Mouse (Mus musculus) neural tube, embryonic 13.5 days (tissue): ENCODE measurements around the gene Tmsb15b2. TPM values are rescaled to one million over a fixed set of nuclear protein-coding genes. Genes with fewer than 3 reads are reported as not detected.
"Not testable (repeated sequence)": the region's sequence is repeated elsewhere in the genome, so short reads cannot be mapped to it uniquely, and the experiment has no call there.

ENCODE experiments used
- ATAC-seq: fragments of 200-750 bp; cut with Nextera tagmentation; 2 replicates; pipeline ENCODE4 v1.8.0; 2017; ENCODE audit warnings: low read depth, mild to moderate bottlenecking, moderate TSS enrichment, moderate library complexity
- H3K27ac ChIP-seq: fragments of 300-500 bp; sonication (generic); replicated peaks from 2 replicates; pipeline ENCODE4 v1.5.1; 2015; ENCODE audit warnings: moderate library complexity, mild to moderate bottlenecking, inconsistent platforms
- H3K27me3 ChIP-seq: fragments of 300-500 bp; sonication (generic); 2 replicates; pipeline ENCODE4 v1.6.1; 2015; ENCODE audit warnings: mild to moderate bottlenecking, inconsistent platforms
- H3K36me3 ChIP-seq: fragments of 300-500 bp; sonication (generic); 2 replicates; pipeline ENCODE4 v1.6.1; 2015; ENCODE audit warnings: mild to moderate bottlenecking, inconsistent platforms
- H3K4me1 ChIP-seq: fragments of 300-500 bp; sonication (generic); replicated peaks from 2 replicates; pipeline ENCODE4 v1.6.1; 2015; ENCODE audit warnings: inconsistent platforms
- H3K4me2 ChIP-seq: fragments of 300-500 bp; sonication (generic); 2 replicates; pipeline ENCODE4 v1.6.1; 2015; ENCODE audit warnings: inconsistent platforms, mild to moderate bottlenecking, moderate library complexity
- H3K4me3 ChIP-seq: fragments of 300-500 bp; sonication (generic); 2 replicates; pipeline ENCODE4 v1.5.1; 2015; ENCODE audit warnings: mild to moderate bottlenecking, inconsistent platforms
- H3K9ac ChIP-seq: fragments of 300-500 bp; sonication (generic); 2 replicates; pipeline ENCODE4 v1.6.1; 2015; ENCODE audit warnings: moderate library complexity, mild to moderate bottlenecking, inconsistent platforms
- H3K9me3 ChIP-seq: fragments of 300-500 bp; sonication (generic); 2 replicates; pipeline ENCODE4 v1.6.1; 2016; ENCODE audit warnings: inconsistent platforms
- WGBS: fragments of 180-500 bp; shearing (Covaris S2); methylation state at CpG from one replicate; pipeline ENCODE4 v1.1.7; 2015; 5-methylcytosine and 5-hydroxymethylcytosine counted together
- polyA plus RNA-seq: library from polyadenylated mRNA; unstranded; fragments of >200 nt; fragmentation: Nextera tagmentation; extraction: Ambion mirVana; gene quantifications from 2 replicates; pipeline ENCODE4 v1.2.1, GENCODE M21; 2015

Gene Tmsb15b2
- polyA plus RNA-seq, 1 experiment from 2014 or later = 129 TPM

DNA sequence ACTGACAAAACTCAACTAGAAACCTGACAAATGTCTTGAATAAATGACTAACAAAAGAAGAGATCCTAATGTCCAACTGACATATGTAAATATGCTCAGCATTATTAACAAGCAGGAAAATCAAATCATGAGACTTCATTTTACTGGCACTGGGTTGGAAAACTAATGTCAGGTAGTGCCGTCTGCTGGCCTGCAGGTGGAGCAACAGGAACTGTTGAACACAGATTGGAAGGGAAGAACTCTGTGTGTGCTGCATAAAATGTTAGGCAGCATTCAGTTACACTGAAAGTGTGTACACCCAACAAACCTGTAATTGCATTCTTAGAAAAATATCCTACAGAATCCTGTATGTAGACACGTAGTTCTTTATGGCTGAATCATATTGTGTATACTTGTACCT is 15.6 kb downstream of the Tmsb15b2 start:
- Histone ChIP-seq H3K9ac (no peak overlapping the region), H3K4me3 (no peak overlapping the region), H3K36me3 (no peaks in the 10 kb centered on the region), H3K27ac (no peak overlapping the region), H3K27me3 (no peaks in the 10 kb centered on the region), H3K4me1 (no peaks in the 10 kb centered on the region), H3K9me3 (no peaks in the 10 kb centered on the region), H3K4me2 (no peak overlapping the region)
- 29% methylated on average over 2 of the region's 2 CpGs for WGBS
- no peak for ATAC-seq

DNA sequence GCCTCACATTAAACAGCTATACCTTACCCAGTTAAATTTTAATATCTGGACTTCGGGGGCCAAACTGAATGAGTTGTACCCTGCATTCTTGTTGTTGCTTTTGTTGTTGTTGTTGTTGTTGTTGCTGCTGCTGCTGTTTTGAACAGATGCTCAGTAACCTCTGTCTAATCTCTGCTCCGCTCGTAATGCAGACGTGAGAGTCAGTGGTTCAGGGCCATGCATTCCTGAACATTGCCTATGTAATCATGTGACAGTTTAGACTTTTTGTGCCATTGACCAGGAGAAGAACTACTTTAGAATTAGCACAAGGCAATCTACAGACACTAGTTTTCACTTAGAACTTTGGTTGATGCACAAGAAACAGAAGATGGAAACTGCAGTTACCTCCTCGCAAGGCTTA is 17.0 kb downstream of the Tmsb15b2 start:
- peak; percentile 49 for ATAC-seq
- not testable (repeated sequence) for H3K27ac ChIP-seq, H3K4me1 ChIP-seq, H3K9me3 ChIP-seq, H3K36me3 ChIP-seq, H3K9ac ChIP-seq, H3K27me3 ChIP-seq
- WGBS = 56% methylated on average over 5 of the region's 5 CpGs
- peak overlapping the region; percentile 42 for H3K4me3 ChIP-seq
- H3K4me2 ChIP-seq = peak overlapping the region; percentile 54

DNA sequence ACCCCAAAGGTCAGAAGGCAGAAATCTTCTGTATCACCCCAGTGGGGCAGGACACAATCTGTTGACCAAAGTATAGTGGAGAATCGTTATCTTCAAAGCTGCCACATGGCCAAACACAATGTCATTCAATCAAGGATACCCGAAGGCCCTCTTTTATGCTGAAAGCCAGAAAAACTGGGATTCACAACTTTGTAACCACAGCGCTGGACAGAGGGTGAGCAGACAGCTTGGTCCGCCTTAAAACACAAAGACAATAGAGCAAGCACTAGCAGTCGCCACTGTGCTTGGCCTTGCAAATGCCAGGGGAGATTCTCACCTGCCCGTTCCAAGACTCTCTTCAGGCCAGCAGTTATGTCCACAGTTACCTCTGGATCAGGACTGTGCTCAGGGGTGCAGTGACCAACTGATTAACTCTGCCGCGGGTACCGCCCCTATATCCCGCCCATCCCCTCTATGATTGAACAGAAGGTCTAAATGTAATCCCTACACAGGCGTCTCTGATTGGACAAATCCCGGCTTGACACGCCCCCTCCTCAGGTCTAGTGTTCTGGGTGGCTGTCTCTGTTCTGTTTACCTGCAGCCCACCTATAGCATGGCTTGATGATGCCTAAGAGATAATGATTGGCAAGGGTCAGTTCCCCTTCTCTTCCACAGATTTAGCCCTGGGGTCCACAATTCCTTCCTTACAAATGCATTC is 17.6 kb downstream of the Tmsb15b2 start:
- H3K4me1 ChIP-seq, H3K9me3 ChIP-seq, H3K27ac ChIP-seq, H3K36me3 ChIP-seq, H3K27me3 ChIP-seq: not testable (repeated sequence)
- H3K4me3 ChIP-seq = peak overlapping the region; percentile 42
- H3K4me2 ChIP-seq = peak overlapping the region; percentile 54
- H3K9ac ChIP-seq = peak overlapping the region; percentile 58; the same call in 1 of the 2 replicates
- 30% methylated on average over 13 of the region's 13 CpGs for WGBS
- peak; percentile 100 for ATAC-seq

DNA sequence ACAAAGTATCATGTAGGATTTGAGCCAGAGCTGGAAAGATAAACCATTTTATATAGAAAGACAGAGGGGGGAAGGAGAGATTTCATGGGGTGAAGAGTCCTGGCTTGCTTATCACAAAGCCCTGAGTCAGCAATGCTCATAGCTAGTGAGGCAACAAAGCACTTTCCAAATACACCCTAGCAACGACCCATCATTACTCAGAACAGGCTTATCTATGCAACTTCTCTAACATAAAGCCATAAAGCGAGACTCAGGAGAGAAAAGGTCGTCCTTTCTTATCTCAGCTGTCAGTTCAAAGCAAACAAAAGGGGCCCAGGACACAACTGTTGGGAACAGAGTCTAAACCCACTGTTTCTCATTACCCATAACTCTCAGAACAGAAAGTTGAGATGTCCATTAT is 37.3 kb downstream of the Tmsb15b2 start:
- ATAC-seq = no peak
- Histone ChIP-seq H3K4me1 (no peaks in the 10 kb centered on the region), H3K4me3 (no peak overlapping the region), H3K9ac (no peak overlapping the region), H3K27me3 (no peaks in the 10 kb centered on the region), H3K9me3 (no peaks in the 10 kb centered on the region), H3K4me2 (no peak overlapping the region), H3K36me3 (no peaks in the 10 kb centered on the region), H3K27ac (no peak overlapping the region)
- WGBS = 40% methylated on average over 3 of the region's 3 CpGs

DNA sequence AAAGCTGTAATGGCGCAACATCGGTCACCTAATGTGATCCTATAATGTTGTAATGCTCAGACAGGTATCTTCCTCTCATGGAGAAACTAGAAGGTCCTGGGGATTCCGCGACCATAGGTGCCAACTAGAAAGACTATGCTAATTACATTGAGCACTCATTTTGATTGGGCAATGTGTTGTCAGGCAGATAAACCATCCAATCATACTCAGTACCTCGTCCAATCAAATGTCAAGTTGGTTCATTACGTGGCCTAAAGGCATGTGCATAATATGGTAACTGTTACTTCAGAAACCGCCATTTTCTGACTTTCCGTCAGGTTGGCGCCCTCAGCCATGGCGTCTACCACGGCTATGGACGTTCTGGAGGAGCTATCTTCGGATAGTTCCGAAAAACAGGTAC is 48.3 kb downstream of the Tmsb15b2 start, which contains the start of gene H2bfm:
Gene H2bfm, plus strand, starts transcription at position 295 of the 400 bp plus-strand sequence.
- Histone ChIP-seq H3K4me1 (no peaks in the 10 kb centered on the region), H3K27me3 (no peaks in the 10 kb centered on the region), H3K9ac (no peak within 1 kb of the TSS), H3K27ac (no peak within 1 kb of the TSS), H3K36me3 (no peaks in the 10 kb centered on the region), H3K9me3 (peaks cover 11% of the 10 kb centered on the region; the same call in 1 of the 2 replicates), H3K4me3 (no peak within 1 kb of the TSS), H3K4me2 (no peak within 1 kb of the TSS)
- WGBS = 95% methylated on average over 14 of the region's 14 CpGs
- ATAC-seq = no peak

DNA sequence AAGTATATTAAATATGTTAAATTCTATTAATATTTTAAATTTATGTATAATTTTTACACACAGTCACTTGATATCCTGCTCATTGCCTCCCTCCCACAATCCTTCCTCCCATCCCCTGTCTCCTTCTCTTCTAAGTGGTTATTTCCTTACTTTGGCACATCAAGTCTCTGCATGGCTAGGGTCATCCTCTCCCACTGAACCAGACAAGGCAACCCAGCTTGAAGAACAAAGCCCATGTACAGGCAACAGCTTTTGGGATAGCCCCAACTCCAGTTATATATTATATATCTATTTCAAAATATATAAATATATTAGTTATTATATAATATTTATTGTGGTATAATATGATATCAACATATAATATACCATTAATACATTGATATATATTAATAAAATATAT is 49.4 kb downstream of the Tmsb15b2 start:
- no peak overlapping the region for H3K27ac ChIP-seq
- H3K4me3 ChIP-seq = no peak overlapping the region
- no peaks in the 10 kb centered on the region for H3K27me3 ChIP-seq
- H3K9me3 ChIP-seq = peaks cover 11% of the 10 kb centered on the region; the same call in 1 of the 2 replicates
- no peak overlapping the region for H3K4me2 ChIP-seq
- no peaks in the 10 kb centered on the region for H3K36me3 ChIP-seq
- no peak overlapping the region for H3K9ac ChIP-seq
- H3K4me1 ChIP-seq = no peaks in the 10 kb centered on the region
- ATAC-seq = no peak

Other genes starting within 250 kb of the Tmsb15b2 start
- 508 and 542 TPM in 2 replicates for gene Morf4l2, start 231.8 kb downstream of the Tmsb15b2 start, polyA plus RNA-seq
- 0.13 and 0.17 TPM in 2 replicates for gene Glra4, start 195.4 kb downstream of the Tmsb15b2 start, polyA plus RNA-seq
- gene Plp1, start 152.8 kb downstream of the Tmsb15b2 start, polyA plus RNA-seq = 33.6 and 36.5 TPM in 2 replicates
- 16.9 and 17.5 TPM in 2 replicates for gene Rab9b, start 106.7 kb downstream of the Tmsb15b2 start, polyA plus RNA-seq
- not detected in 2 replicates for gene H2bfm, start 48.2 kb downstream of the Tmsb15b2 start, polyA plus RNA-seq
- gene Tmsb15l, start 1.4 kb upstream of the Tmsb15b2 start, polyA plus RNA-seq = 12.3 and 13.1 TPM in 2 replicates
- gene Tmsb15b1, start 1.4 kb upstream of the Tmsb15b2 start, polyA plus RNA-seq = 36.6 and 43.6 TPM in 2 replicates
- 215 and 233 TPM in 2 replicates for gene Zcchc18, start 17.7 kb upstream of the Tmsb15b2 start, polyA plus RNA-seq
- gene Slc25a53, start 62.8 kb upstream of the Tmsb15b2 start, polyA plus RNA-seq = 13.1 and 15.8 TPM in 2 replicates
- 6.4 and 7.1 TPM in 2 replicates for gene Fam199x, start 74.1 kb upstream of the Tmsb15b2 start, polyA plus RNA-seq
- gene Esx1, start 146.6 kb upstream of the Tmsb15b2 start, polyA plus RNA-seq = not detected in 2 replicates